Mouse (Mus musculus): ENCODE results near the gene Gnpat. TPM values are rescaled to one million over a fixed set of nuclear protein-coding genes. Genes with fewer than 3 reads are reported as not detected.
A peak's percentile ranks its signal among the peaks of the same experiment; 100 is the strongest.

The Gnpat gene
- polyA plus RNA-seq, 1 experiment from 2014 or later, result 91.6 TPM

DNA sequence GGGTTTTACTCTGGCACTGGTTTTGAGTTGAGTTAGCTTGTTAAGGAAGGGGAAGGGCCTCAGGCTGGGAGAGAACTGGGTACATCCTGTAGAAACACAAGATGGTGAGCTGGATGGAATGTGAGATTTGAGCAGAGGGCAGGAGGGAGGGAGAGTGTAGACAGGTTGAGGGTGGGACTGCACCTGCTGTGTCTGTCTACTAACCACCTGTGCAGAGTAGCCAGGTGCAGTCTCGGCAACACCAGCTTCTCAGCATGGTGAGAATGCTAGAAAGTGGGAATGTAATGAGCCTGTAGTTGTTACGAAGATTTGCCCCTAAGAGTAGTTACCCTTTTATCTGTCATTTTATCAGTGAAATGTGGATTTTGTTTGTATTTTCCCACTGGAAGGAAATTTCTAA lies 42.6 kb downstream of the Gnpat start:
- Histone ChIP-seq H3K9ac (0 out of 2 replicates have a peak overlapping the region, but pooled peaks have one; percentile 12), H3K36me3 (peaks cover 87% of the 10 kb centered on the region), H3K4me1 (peaks cover 6% of the 10 kb centered on the region; the same call in 1 of the 2 replicates), H3K27ac (no peak overlapping the region), H3K27me3 (no peaks in the 10 kb centered on the region), H3K4me3 (no peak overlapping the region), H3K4me2 (no peak overlapping the region), H3K9me3 (no peaks in the 10 kb centered on the region)
- WGBS, result 86% methylated on average over 2 of the region's 2 CpGs
- ATAC-seq (ENCODE audit: insufficient number of reproducible peaks, insufficient read depth, low FRiP score, low TSS enrichment, low read depth), result no peak

DNA sequence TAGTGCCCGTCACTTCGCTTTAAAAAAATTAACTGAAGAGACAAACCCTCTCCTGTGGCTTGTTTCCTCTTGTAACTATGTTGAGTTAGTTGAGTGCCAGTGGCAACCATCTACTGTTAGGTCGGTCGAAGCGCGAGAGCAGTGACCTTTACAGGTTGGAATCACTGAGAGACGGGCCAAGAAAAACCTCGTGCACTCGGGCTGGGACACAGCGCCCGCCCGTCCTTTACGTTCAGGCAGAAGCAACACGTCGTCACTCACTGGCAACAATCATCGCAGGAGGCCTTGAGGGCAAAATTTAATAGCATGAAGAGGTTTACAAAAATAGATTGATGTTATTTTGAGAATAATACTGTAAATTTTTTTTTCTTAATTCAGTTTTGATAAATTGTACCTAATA lies 47.1 kb downstream of the Gnpat start:
- Histone ChIP-seq H3K4me1 (peaks cover under 1% of the 10 kb centered on the region; the same call in 1 of the 2 replicates), H3K9me3 (no peaks in the 10 kb centered on the region), H3K36me3 (peaks cover 95% of the 10 kb centered on the region), H3K27me3 (no peaks in the 10 kb centered on the region), H3K4me3 (no peak overlapping the region), H3K4me2 (no peak overlapping the region), H3K9ac (no peak overlapping the region), H3K27ac (no peak overlapping the region)
- 90% methylated on average over 16 of the region's 16 CpGs for WGBS
- ATAC-seq (ENCODE audit: insufficient number of reproducible peaks, insufficient read depth, low FRiP score, low TSS enrichment, low read depth), result no peak

DNA sequence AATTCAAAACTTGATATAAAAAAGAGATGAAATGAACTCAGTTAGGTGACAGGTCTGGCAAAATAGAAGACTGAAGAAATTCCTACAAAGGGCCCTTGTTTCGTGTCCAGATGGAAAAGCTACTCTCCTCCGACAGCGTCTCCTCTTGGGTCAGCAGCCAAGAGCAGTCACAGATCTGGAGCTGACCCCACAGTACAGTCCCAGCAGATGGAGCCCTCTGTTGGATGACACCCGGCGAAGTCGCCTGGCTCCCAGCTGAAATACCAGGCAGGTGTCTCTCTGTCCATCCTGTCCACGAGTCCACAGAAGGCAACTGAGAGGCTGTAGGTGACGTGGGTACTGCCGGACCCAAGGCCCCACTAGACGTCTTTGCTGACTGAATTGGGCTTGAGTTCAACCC lies 47.5 kb downstream of the Gnpat start:
- peaks cover 97% of the 10 kb centered on the region for H3K36me3 ChIP-seq
- H3K4me1 ChIP-seq, result no peaks in the 10 kb centered on the region; the same call in 1 of the 2 replicates
- H3K4me3 ChIP-seq, result no peak overlapping the region
- no peak overlapping the region for H3K27ac ChIP-seq
- H3K9me3 ChIP-seq, result no peaks in the 10 kb centered on the region
- ATAC-seq (ENCODE audit: insufficient number of reproducible peaks, insufficient read depth, low FRiP score, low TSS enrichment, low read depth), result no peak
- H3K9ac ChIP-seq, result no peak overlapping the region
- WGBS, result 81% methylated on average over 10 of the region's 10 CpGs
- no peak overlapping the region for H3K4me2 ChIP-seq
- no peaks in the 10 kb centered on the region for H3K27me3 ChIP-seq

DNA sequence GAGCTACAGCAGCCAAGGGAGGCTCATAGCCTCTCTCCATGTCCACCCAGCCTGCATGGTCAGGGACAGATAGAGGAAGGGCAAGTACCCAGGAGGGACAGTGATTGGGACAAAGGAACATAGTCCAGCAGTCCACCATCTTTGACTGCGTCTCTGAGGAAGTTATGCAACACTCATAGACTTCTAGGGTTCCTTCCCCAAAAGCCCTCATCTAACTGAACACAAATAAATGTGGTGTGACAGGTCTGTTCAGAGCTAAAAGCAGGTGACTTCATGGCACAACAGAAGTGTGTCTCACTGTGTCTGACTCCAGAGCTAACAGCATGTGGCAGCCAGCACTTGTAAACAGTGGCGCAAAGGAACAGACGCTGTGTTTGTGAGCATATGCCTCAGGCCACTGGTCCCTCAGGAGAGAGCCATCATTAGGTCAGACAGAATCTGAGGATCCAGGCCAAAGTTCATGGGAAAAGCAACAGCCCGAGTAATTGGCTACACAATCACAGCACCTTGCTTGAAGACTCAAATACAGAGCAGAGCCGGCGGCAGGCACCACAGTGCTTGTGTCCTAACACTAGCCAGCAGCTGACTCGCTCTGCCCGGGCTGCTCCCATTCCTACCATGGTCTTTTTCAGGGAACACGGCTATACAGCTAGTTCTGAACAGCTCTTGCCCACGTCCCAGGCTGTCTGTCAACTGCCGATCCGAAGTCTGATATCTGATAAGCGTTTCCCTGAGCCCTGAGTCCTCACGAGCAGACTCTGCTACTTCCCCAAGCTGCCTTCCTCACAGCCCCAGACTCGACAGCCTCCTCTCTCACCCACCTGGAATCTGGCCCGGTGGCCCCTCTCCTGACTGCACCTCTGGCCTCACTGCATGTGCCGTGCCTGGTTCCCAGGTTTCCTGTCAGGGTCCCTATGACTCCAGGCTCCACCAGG lies 49.4 kb downstream of the Gnpat start:
- H3K4me1 ChIP-seq, result no peaks in the 10 kb centered on the region
- H3K9me3 ChIP-seq, result no peaks in the 10 kb centered on the region
- no peak overlapping the region for H3K27ac ChIP-seq
- no peak overlapping the region for H3K4me3 ChIP-seq
- H3K9ac ChIP-seq, result no peak overlapping the region
- H3K27me3 ChIP-seq, result no peaks in the 10 kb centered on the region
- 66% methylated on average over 17 of the region's 17 CpGs for WGBS
- H3K4me2 ChIP-seq, result no peak overlapping the region
- ATAC-seq (ENCODE audit: insufficient number of reproducible peaks, insufficient read depth, low FRiP score, low TSS enrichment, low read depth), result no peak
- peaks cover 86% of the 10 kb centered on the region for H3K36me3 ChIP-seq

- Histone ChIP-seq H3K27ac (no peak overlapping the region), H3K4me1 (no peaks in the 10 kb centered on the region), H3K36me3 (peaks cover 67% of the 10 kb centered on the region), H3K27me3 (no peaks in the 10 kb centered on the region), H3K4me3 (no peak overlapping the region), H3K9ac (no peak overlapping the region), H3K9me3 (no peaks in the 10 kb centered on the region), H3K4me2 (no peak overlapping the region)
- 97% methylated on average over 5 of the region's 5 CpGs for WGBS
- no peak for ATAC-seq (ENCODE audit: insufficient number of reproducible peaks, insufficient read depth, low FRiP score, low TSS enrichment, low read depth)
These were observed 51.2 kb downstream of the Gnpat start for GRCm38 (mm10) chr8:124914061-124914460.

DNA sequence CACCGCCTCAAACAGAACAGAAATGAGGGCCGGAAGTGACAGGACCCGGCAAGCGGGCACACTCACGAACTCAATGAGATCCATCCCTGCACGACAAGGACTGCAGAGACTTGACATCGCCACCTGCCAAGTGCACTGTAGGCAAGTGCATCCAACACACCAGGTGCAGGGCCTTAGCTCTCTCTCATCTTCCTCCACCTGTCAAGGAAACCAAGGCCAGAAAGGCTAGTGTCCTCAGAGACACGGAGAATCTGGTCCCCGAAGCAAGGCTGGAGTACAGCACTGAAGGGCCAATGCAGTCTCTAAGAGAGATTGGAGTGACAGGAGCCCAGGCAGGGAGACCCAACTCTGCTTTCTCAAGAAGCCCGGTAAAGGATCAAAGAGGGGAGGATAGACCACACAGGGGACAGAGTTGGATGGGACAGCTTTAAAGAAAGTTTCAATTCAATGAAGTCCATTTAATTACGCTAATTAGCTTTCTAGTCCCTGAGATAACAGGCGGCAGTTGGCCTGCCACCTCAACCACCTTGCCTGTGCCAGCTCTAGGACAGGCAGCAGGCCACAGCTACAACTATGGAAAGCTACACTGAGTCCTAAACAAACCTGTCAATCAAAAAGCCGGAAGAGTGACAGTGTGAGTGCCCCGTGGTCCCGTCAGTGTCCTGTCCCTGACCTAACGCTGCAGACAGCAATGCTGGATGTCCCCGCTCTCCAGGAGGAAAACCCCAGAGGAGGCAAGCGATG lies 55.1 kb downstream of the Gnpat start:
- ATAC-seq (ENCODE audit: insufficient number of reproducible peaks, insufficient read depth, low FRiP score, low TSS enrichment, low read depth), result no peak
- Histone ChIP-seq H3K4me1 (peaks cover 16% of the 10 kb centered on the region; the same call in 1 of the 2 replicates), H3K9ac (no peak overlapping the region), H3K27ac (no peak overlapping the region), H3K4me2 (no peak overlapping the region), H3K4me3 (no peak overlapping the region), H3K36me3 (peaks cover 31% of the 10 kb centered on the region), H3K9me3 (no peaks in the 10 kb centered on the region), H3K27me3 (no peaks in the 10 kb centered on the region)
- 78% methylated on average over 18 of the region's 18 CpGs for WGBS

DNA sequence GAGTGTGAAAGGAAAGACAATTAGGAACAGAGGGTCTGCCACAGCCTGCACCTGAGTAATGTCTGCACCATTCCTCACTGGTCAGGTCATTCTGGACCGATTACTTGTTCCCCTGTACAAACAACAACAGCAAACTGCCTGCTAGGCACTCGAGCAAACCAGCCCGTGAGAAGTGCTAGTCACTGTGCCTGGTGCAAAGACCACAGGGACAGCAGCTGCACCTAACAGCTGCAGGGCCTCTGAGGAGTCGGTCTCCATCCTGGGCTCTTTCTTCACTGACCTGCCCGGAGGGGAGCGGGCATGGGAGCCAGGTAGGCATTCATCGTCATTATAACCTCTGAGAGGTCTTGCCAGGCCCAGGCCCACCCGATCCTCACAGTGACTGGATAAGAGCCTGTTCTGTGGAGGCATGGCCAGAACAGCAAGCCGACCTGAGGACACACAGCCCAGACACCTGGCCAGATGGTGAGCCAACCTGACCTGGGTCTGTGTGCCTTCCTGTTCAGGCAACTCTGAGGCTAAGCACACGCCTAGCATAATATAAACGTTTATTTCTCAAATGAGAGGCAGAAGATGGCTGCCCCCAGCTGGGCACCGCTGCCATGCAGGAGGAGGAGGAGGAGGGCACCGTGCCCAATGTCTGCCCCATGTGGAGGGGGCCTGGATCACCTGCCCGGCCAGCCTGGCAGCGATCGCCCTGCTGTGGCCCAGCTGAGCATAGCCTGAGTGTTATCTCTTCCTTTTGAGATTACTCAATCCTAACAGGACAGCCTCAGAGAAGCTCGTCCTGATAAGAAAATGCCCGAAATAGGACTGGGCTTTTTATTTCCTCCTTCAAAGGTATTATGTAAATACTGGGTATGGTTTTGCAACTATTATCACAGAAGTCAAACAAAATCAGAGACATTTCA lies 58.8 kb downstream of the Gnpat start:
- Histone ChIP-seq H3K4me1 (peaks cover 16% of the 10 kb centered on the region; the same call in 1 of the 2 replicates), H3K4me3 (no peak overlapping the region), H3K9ac (no peak overlapping the region), H3K9me3 (no peaks in the 10 kb centered on the region), H3K27me3 (no peaks in the 10 kb centered on the region), H3K4me2 (no peak overlapping the region), H3K36me3 (peaks cover 8% of the 10 kb centered on the region), H3K27ac (no peak overlapping the region)
- ATAC-seq (ENCODE audit: insufficient number of reproducible peaks, insufficient read depth, low FRiP score, low TSS enrichment, low read depth), result no peak
- WGBS, result 84% methylated on average over 18 of the region's 18 CpGs

GRCm38 (mm10) chr8:124922490-124923089 lies 59.8 kb downstream of the Gnpat start:
- H3K27me3 ChIP-seq, result no peaks in the 10 kb centered on the region

DNA sequence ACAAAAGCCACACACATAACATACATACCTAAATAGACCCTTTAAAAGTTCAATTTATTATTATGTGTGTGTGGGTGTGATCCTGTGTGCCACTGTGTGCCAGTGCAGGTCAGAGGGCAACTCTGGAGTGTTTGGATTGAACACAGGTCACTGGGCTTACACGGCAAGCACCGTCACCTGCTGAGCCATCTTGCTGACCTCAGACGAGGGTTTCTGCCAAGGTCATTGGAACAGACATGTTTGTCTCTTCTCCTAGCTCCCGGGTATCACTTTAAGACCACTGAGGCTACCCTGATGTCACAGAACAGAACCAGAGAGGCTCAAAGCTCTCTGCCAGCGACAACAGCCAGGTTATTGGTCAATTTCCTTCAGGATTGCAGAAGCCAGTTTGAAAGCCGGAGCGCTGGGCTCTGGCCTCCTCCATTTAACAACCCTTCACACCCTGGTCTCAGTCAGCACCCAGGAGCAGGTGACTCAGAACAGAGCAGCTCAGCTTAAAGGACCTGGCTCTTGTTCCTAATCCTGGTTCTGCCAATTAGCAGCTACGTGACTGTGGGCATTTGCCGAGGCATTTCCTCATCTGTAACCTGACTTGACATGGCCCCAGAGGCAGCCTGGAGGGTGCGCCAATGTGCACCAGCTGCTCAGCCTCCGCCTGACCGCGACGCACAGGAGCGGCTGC lies 61.3 kb downstream of the Gnpat start:
- Histone ChIP-seq H3K27ac (no peak overlapping the region), H3K27me3 (no peaks in the 10 kb centered on the region), H3K4me3 (no peak overlapping the region), H3K4me1 (peaks cover 19% of the 10 kb centered on the region; the same call in 1 of the 2 replicates), H3K9ac (no peak overlapping the region), H3K9me3 (no peaks in the 10 kb centered on the region), H3K36me3 (peaks cover 17% of the 10 kb centered on the region; the same call in 1 of the 2 replicates), H3K4me2 (no peak overlapping the region)
- WGBS, result 88% methylated on average over 15 of the region's 15 CpGs
- no peak for ATAC-seq (ENCODE audit: insufficient number of reproducible peaks, insufficient read depth, low FRiP score, low TSS enrichment, low read depth)

More at GRCm38 (mm10) chr8:124922490-124923089, 59.8 kb downstream of the Gnpat start:
- ATAC-seq (ENCODE audit: insufficient number of reproducible peaks, insufficient read depth, low FRiP score, low TSS enrichment, low read depth), result no peak
- no peak overlapping the region for H3K9ac ChIP-seq
- no peak overlapping the region for H3K27ac ChIP-seq
- no peaks in the 10 kb centered on the region for H3K9me3 ChIP-seq
- H3K4me1 ChIP-seq, result peaks cover 16% of the 10 kb centered on the region; the same call in 1 of the 2 replicates
- WGBS, result 82% methylated on average over 11 of the region's 11 CpGs
- no peak overlapping the region for H3K4me3 ChIP-seq
- no peak overlapping the region for H3K4me2 ChIP-seq
- H3K36me3 ChIP-seq, result peaks cover 8% of the 10 kb centered on the region; the same call in 1 of the 2 replicates

- Histone ChIP-seq H3K4me1 (peaks cover 15% of the 10 kb centered on the region; the same call in 1 of the 2 replicates), H3K4me2 (no peak overlapping the region), H3K4me3 (no peak overlapping the region), H3K9ac (no peak overlapping the region), H3K27ac (no peak overlapping the region), H3K36me3 (peaks cover 17% of the 10 kb centered on the region; the same call in 1 of the 2 replicates), H3K9me3 (no peaks in the 10 kb centered on the region), H3K27me3 (no peaks in the 10 kb centered on the region)
- 78% methylated on average over 14 of the region's 14 CpGs for WGBS
- ATAC-seq (ENCODE audit: insufficient number of reproducible peaks, insufficient read depth, low FRiP score, low TSS enrichment, low read depth), result no peak
These were observed 62.9 kb downstream of the Gnpat start for GRCm38 (mm10) chr8:124925544-124926266.
